Mouse (Mus musculus) stomach, embryonic 14.5 days (tissue): ENCODE data around the gene Hmx3. TPM values are rescaled to one million over a fixed set of nuclear protein-coding genes. Genes with fewer than 3 reads are reported as not detected.

Experiments
- ATAC-seq: fragments of 200-750 bp; cut with Nextera tagmentation; 2 replicates; pipeline ENCODE4 v1.8.0; 2017; ENCODE audit warnings: low read depth, moderate TSS enrichment; ENCODE audit not compliant: insufficient number of reproducible peaks, insufficient read depth, low FRiP score
- H3K27ac ChIP-seq: fragments of 300-500 bp; sonication (generic); 2 replicates; pipeline ENCODE4 v1.5.1; 2014; ENCODE audit warnings: mild to moderate bottlenecking, low read length, moderate library complexity, mixed read lengths
- H3K27me3 ChIP-seq: fragments of 300-500 bp; sonication (generic); 2 replicates; pipeline ENCODE4 v1.6.1; 2014; ENCODE audit warnings: low read length, control low read depth, mixed read lengths; ENCODE audit not compliant: control insufficient read depth, insufficient read depth
- H3K36me3 ChIP-seq: fragments of 300-500 bp; sonication (generic); 2 replicates; pipeline ENCODE4 v1.6.1; 2014; ENCODE audit warnings: mild to moderate bottlenecking, control low read depth, low read length, moderate library complexity, mixed read lengths; ENCODE audit not compliant: control insufficient read depth, insufficient read depth
- H3K4me1 ChIP-seq: fragments of 300-500 bp; sonication (generic); 2 replicates; pipeline ENCODE4 v1.6.1; 2014; ENCODE audit warnings: low read length, control low read depth, mixed read lengths; ENCODE audit not compliant: control insufficient read depth, insufficient read depth
- H3K4me2 ChIP-seq: fragments of 300-500 bp; sonication (generic); replicated peaks from 2 replicates; pipeline ENCODE4 v1.6.1; 2014; ENCODE audit warnings: low read depth, low read length, control low read depth
- H3K4me3 ChIP-seq: fragments of 300-500 bp; sonication (generic); 2 replicates; pipeline ENCODE4 v1.5.1; 2014; ENCODE audit warnings: low read depth, low read length, control low read depth
- H3K9ac ChIP-seq: fragments of 300-500 bp; sonication (generic); replicated peaks from 2 replicates; pipeline ENCODE4 v1.6.1; 2014; ENCODE audit warnings: low read depth, mild to moderate bottlenecking, control low read depth, low read length, moderate library complexity, mixed read lengths
- H3K9me3 ChIP-seq: fragments of 300-500 bp; sonication (generic); 2 replicates; pipeline ENCODE4 v1.6.1; 2016; ENCODE audit warnings: low read depth, low read length, control low read depth; ENCODE audit not compliant: control insufficient read depth
- WGBS: fragments of 180-500 bp; shearing (Covaris S2); extraction: QIAGEN DNeasy Blood & Tissue Kit; methylation state at CpG from one replicate; pipeline ENCODE4 v1.1.7; 2014; 5-methylcytosine and 5-hydroxymethylcytosine counted together
- polyA plus RNA-seq: library from polyadenylated mRNA; unstranded; fragments of >200 nt; fragmentation: Nextera tagmentation; extraction: Ambion mirVana; gene quantifications from 2 replicates; pipeline ENCODE4 v1.2.1, GENCODE M21; 2014

The Hmx3 gene
- polyA plus RNA-seq, 1 experiment from 2014 or later: 0.72 TPM

DNA sequence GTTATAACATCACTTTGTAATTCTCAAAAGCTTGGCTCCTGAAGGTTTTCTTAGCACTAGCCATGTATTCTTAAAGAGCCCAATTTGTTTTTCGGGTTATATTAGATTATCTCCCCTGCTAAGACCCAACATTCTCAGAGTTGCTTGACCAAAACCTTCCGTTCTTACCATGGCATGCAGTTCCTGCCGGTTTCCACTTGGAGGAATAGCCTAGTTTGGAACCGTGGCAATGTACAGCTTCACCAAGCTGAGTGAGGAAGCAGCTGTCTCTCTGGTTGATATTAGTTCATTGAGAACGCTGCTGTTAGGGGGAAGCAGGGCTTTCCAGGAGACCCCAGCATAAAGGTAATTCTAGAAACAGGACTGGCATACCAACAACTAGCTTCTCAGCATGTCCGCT is 32.6 kb downstream of the Hmx3 start:
- H3K27me3 ChIP-seq: no peaks in the 10 kb centered on the region
- H3K9me3 ChIP-seq: no peaks in the 10 kb centered on the region
- H3K9ac ChIP-seq: no peak overlapping the region
- 79% methylated on average over 6 of the region's 6 CpGs for WGBS
- no peak overlapping the region for H3K4me3 ChIP-seq
- H3K4me2 ChIP-seq: no peak overlapping the region
- peaks cover 20% of the 10 kb centered on the region for H3K36me3 ChIP-seq
- no peaks in the 10 kb centered on the region for H3K4me1 ChIP-seq
- H3K27ac ChIP-seq: no peak overlapping the region
- no peak for ATAC-seq

GRCm38 (mm10) chr7:131582178-131582577 is 39.5 kb downstream of the Hmx3 start:
- WGBS: 29% methylated on average over 9 of the region's 9 CpGs
- Histone ChIP-seq H3K27ac (no peak overlapping the region), H3K4me2 (no peak overlapping the region), H3K9me3 (no peaks in the 10 kb centered on the region), H3K9ac (no peak overlapping the region), H3K4me1 (no peaks in the 10 kb centered on the region), H3K36me3 (no peaks in the 10 kb centered on the region), H3K4me3 (no peak overlapping the region), H3K27me3 (no peaks in the 10 kb centered on the region)
- no peak for ATAC-seq

DNA sequence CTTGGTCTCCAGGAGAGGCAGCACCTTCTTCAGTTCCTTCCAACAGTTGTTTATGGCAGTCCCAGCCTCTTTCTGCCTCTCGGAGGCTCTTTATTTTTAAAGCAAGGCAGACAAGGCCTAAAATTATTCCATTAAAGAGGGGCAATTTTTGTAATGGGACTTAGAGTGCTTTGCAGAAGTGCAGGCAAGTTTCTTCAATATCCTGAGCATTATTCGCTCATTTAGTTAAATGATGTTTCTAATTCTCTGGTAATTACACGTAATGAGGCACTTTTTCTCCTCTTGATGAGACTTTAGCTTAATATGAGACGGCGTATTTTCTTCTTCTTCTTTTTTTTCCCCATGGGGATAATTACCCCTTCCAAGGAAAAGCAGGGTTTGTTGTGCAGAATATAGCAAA is 42.9 kb downstream of the Hmx3 start:
- Histone ChIP-seq H3K4me1 (no peaks in the 10 kb centered on the region), H3K36me3 (no peaks in the 10 kb centered on the region), H3K9me3 (no peaks in the 10 kb centered on the region), H3K27ac (no peak overlapping the region), H3K4me3 (no peak overlapping the region), H3K27me3 (no peaks in the 10 kb centered on the region), H3K4me2 (no peak overlapping the region), H3K9ac (no peak overlapping the region)
- no peak for ATAC-seq
- WGBS: 87% methylated on average over 5 of the region's 5 CpGs

Other genes with a start within 250 kb of the Hmx3 start
- 0.11 TPM in 1 of 2 replicates, not detected in the other for gene Cuzd1, start 220.6 kb upstream of the Hmx3 start, polyA plus RNA-seq
- not detected in 2 replicates for gene Fam24b, start 213.4 kb upstream of the Hmx3 start, polyA plus RNA-seq
- gene Fam24a, start 209.0 kb upstream of the Hmx3 start, polyA plus RNA-seq: not detected in 2 replicates
- gene 2310057M21Rik, start 180.1 kb upstream of the Hmx3 start, polyA plus RNA-seq: 16.9 and 23.4 TPM in 2 replicates
- 79.4 and 82.8 TPM in 2 replicates for gene Pstk, start 171.7 kb upstream of the Hmx3 start, polyA plus RNA-seq
- gene Ikzf5, start 132.3 kb upstream of the Hmx3 start, polyA plus RNA-seq: 18.2 and 20.0 TPM in 2 replicates
- gene Acadsb, start 132.3 kb upstream of the Hmx3 start, polyA plus RNA-seq: 109 and 114 TPM in 2 replicates
- 0.94 and 1.3 TPM in 2 replicates for gene Hmx2, start 5.9 kb downstream of the Hmx3 start, polyA plus RNA-seq
- gene Bub3, start 17.4 kb downstream of the Hmx3 start, polyA plus RNA-seq: 210 and 232 TPM in 2 replicates